Mouse (Mus musculus) liver, embryonic 16.5 days (tissue): ENCODE results near the gene Lin37. TPM values are rescaled to one million over a fixed set of nuclear protein-coding genes. Genes with fewer than 3 reads are reported as not detected.

Source experiments
- ATAC-seq: fragments of 200-750 bp; cut with Nextera tagmentation; 2 replicates; pipeline ENCODE4 v1.8.0; 2017; ENCODE audit warnings: low read depth, mild to moderate bottlenecking, moderate number of reproducible peaks, moderate library complexity
- H3K27ac ChIP-seq: fragments of 300-500 bp; sonication (generic); 2 replicates; pipeline ENCODE4 v1.5.1; 2014; ENCODE audit warnings: mild to moderate bottlenecking, low read length
- H3K27me3 ChIP-seq: fragments of 300-500 bp; sonication (generic); 2 replicates; pipeline ENCODE4 v1.6.1; 2014; ENCODE audit warnings: low read depth, low read length, mixed read lengths; ENCODE audit not compliant: control insufficient read depth, insufficient read depth
- H3K36me3 ChIP-seq: fragments of 300-500 bp; sonication (generic); 2 replicates; pipeline ENCODE4 v1.6.1; 2014; ENCODE audit warnings: mild to moderate bottlenecking; ENCODE audit not compliant: control insufficient read depth, insufficient read depth
- H3K4me1 ChIP-seq: fragments of 300-500 bp; sonication (generic); 2 replicates; pipeline ENCODE4 v1.6.1; 2014; ENCODE audit warnings: low read depth, low read length, mixed read lengths; ENCODE audit not compliant: control insufficient read depth
- H3K4me2 ChIP-seq: fragments of 300-500 bp; sonication (generic); 2 replicates; pipeline ENCODE4 v1.6.1; 2014; ENCODE audit warnings: low read depth, low read length, mixed read lengths
- H3K4me3 ChIP-seq: fragments of 300-500 bp; sonication (generic); 2 replicates; pipeline ENCODE4 v1.5.1; 2014; ENCODE audit warnings: low read depth, mild to moderate bottlenecking, low read length
- H3K9ac ChIP-seq: fragments of 300-500 bp; sonication (generic); 2 replicates; pipeline ENCODE4 v1.6.1; 2014; ENCODE audit warnings: low read depth, low read length
- H3K9me3 ChIP-seq: fragments of 300-500 bp; sonication (generic); replicated peaks from 2 replicates; pipeline ENCODE4 v1.6.1; 2016; ENCODE audit warnings: low read length; ENCODE audit not compliant: control insufficient read depth
- WGBS: fragments of 180-500 bp; shearing (Covaris S2); extraction: QIAGEN DNeasy Blood & Tissue Kit; methylation state at CpG from one replicate; pipeline ENCODE4 v1.1.7; 2014; ENCODE audit not compliant: insufficient replicate concordance; 5-methylcytosine and 5-hydroxymethylcytosine counted together
- polyA plus RNA-seq: library from polyadenylated mRNA; unstranded; fragments of >200 nt; fragmentation: Nextera tagmentation; extraction: Ambion mirVana; gene quantifications from 2 replicates; pipeline ENCODE4 v1.2.1, GENCODE M21; 2015

The Lin37 gene
- polyA plus RNA-seq, 1 experiment from 2014 or later, result 23.7 TPM

DNA sequence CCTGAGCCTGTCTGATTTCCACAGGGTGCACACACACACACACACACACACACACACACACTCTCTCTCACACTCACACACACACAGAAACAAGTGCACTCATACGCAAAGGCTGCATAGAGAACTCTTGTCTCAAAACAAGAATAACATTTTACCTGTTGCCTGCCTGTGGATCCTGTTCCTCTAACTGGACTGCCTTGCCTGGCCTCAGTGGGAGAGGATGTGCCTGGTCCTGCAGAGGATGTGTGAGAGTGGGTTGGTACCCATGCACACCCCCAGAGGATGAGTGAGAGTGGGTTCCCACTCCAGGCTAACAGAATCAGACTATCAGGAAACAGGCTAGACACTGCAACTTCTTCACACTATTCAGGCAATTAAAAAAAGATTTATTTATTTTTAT, 9.0 kb downstream of the Lin37 start:
- Histone ChIP-seq H3K4me1 (peaks cover 17% of the 10 kb centered on the region), H3K9ac (no peak overlapping the region), H3K4me2 (no peak overlapping the region), H3K9me3 (no peaks in the 10 kb centered on the region), H3K27ac (no peak overlapping the region), H3K4me3 (no peak overlapping the region), H3K36me3 (peaks cover 10% of the 10 kb centered on the region), H3K27me3 (no peaks in the 10 kb centered on the region)
- no peak for ATAC-seq
- WGBS, result 86% methylated on average over 1 of the region's 1 CpGs

DNA sequence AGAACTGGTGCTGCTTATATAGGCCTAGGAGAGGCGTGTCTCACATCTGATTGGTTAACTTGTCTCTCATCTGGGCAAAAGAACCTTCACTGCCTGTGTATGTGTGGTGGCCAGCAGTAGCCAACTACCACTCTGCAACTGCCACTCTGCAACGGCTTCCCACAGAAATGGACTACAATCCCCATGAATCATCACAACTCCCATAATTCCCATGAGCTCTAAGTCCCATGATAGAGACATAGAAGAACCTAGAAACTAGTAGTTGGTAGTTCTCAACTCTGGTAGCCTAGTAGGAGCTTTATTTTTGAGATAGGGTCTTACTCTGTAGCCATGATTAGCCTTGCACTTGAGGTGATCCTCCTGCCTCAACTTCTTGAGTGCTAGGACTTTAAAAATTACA, 9.8 kb downstream of the Lin37 start:
- Histone ChIP-seq H3K4me2 (no peak overlapping the region), H3K4me1 (peaks cover 17% of the 10 kb centered on the region), H3K9ac (no peak overlapping the region), H3K9me3 (no peaks in the 10 kb centered on the region), H3K27me3 (no peaks in the 10 kb centered on the region), H3K36me3 (peaks cover 3% of the 10 kb centered on the region), H3K4me3 (no peak overlapping the region), H3K27ac (no peak overlapping the region)
- 72% methylated on average over 2 of the region's 2 CpGs for WGBS
- no peak for ATAC-seq

- H3K4me3 ChIP-seq, result no peak overlapping the region
- 39% methylated on average over 2 of the region's 2 CpGs for WGBS
- peaks cover 3% of the 10 kb centered on the region for H3K4me1 ChIP-seq
- no peak overlapping the region for H3K27ac ChIP-seq
- no peak for ATAC-seq
- no peaks in the 10 kb centered on the region; the same call in 1 of the 2 replicates for H3K36me3 ChIP-seq
- H3K9ac ChIP-seq, result no peak overlapping the region
- no peak overlapping the region for H3K4me2 ChIP-seq
- H3K9me3 ChIP-seq, result no peaks in the 10 kb centered on the region
- H3K27me3 ChIP-seq, result no peaks in the 10 kb centered on the region
These were observed 15.3 kb downstream of the Lin37 start for GRCm38 (mm10) chr7:30544327-30544726.

DNA sequence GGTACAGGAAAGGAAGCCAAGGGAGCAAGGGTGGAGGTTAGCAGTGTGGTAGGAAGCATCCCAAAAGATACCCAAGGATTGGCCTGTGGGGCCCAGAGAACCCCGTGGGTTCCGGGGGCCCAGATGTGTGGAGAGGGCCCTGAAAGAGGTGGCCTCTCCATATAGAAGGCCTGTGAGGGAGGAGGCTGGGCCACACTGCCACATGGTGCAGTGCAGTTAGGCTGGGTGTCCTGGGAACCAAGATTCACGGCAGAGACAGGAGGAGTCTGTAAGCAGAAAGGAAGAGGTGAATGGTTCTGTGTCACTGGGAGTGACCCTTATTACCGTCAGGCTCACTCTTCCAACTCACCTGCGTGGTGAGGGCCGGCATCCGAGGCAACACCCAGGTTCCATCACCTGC, 19.1 kb downstream of the Lin37 start:
- Histone ChIP-seq H3K27ac (no peak overlapping the region), H3K4me3 (no peak overlapping the region), H3K4me2 (no peak overlapping the region), H3K4me1 (peaks cover 7% of the 10 kb centered on the region), H3K9me3 (no peaks in the 10 kb centered on the region), H3K9ac (no peak overlapping the region), H3K27me3 (no peaks in the 10 kb centered on the region), H3K36me3 (no peaks in the 10 kb centered on the region)
- ATAC-seq, result no peak
- WGBS, result 82% methylated on average over 7 of the region's 7 CpGs

GRCm38 (mm10) chr7:30534633-30535577, 24.7 kb downstream of the Lin37 start, which contains the start of gene Arhgap33:
Arhgap33 (minus strand) TSS chr7:30535060.
- peak within 1 kb of the TSS; percentile 79 for H3K4me3 ChIP-seq
- peak within 1 kb of the TSS; percentile 84 for H3K27ac ChIP-seq
- H3K36me3 ChIP-seq, result peaks cover 4% of the 10 kb centered on the region
- under 1% methylated on average over 57 of the region's 84 CpGs for WGBS
- ATAC-seq, result peak; percentile 97
- H3K9me3 ChIP-seq, result no peaks in the 10 kb centered on the region
- H3K4me1 ChIP-seq, result peaks cover 17% of the 10 kb centered on the region
- H3K4me2 ChIP-seq, result peak within 1 kb of the TSS; percentile 99
- H3K27me3 ChIP-seq, result no peaks in the 10 kb centered on the region
- H3K9ac ChIP-seq, result peak within 1 kb of the TSS; percentile 79

DNA sequence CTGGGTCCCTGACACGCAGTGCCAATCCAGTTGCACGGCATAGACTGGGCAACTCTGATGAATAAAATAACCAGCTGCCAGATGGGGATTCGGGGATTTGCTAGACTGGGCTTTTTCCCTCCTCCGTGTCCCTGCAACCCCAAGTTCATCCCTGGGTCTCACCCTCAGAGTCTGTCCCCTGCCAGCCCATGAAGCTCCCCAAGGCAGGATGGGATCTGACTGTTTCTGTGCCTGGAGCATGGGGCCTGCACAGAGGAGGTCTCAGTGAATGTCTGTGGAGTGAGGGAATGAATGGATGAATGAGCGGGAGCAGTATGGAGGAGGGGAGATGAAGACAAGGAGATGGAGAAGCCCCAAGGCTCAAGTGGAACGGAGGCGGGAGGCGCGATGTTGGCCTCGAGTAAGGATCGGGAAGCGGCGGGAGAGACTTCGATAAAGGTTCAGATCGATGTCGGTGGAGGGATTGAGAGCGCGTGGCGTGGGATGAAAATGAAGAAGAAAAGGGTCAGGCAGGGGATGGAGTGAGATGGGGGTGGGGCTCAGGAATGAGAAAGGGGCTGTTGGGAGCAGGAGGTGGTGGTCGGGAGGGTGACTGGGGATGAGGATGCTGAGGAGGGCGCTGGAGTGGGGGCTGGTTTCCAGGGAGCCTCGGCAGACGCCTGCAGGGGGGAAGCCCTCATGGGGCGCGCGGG, 25.6 kb downstream of the Lin37 start:
- Histone ChIP-seq H3K9ac (peak overlapping the region; percentile 79), H3K4me2 (peak overlapping the region; percentile 99), H3K27ac (no peak overlapping the region; the same call in 1 of the 2 replicates), H3K27me3 (no peaks in the 10 kb centered on the region), H3K36me3 (peaks cover 4% of the 10 kb centered on the region), H3K4me1 (peaks cover 17% of the 10 kb centered on the region), H3K9me3 (no peaks in the 10 kb centered on the region), H3K4me3 (peak overlapping the region; percentile 79)
- ATAC-seq, result no peak
- 15% methylated on average over 26 of the region's 26 CpGs for WGBS

DNA sequence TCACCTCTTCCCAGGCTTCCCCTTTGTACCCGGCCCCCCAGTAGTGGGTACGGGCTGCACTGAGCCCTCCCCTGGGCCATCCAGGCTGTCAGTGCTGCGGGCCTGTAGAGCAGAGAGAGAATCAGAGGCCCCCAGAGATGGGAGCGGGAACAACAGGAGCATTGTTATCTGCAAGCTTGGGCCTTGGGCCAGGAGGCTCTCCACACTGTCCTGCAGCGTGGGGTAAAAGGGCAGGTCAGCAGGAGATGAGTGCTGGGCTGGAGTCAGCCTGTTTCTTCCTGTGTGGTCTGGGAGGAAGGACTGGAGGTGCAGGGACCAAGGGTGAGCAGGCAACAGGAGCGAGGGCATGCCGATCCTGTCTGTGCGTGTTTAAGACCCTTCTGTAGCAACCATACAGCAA, 26.7 kb downstream of the Lin37 start:
- 74% methylated on average over 8 of the region's 8 CpGs for WGBS
- ATAC-seq, result no peak
- Histone ChIP-seq H3K4me3 (no peak overlapping the region), H3K27ac (no peak overlapping the region), H3K27me3 (no peaks in the 10 kb centered on the region), H3K4me1 (peaks cover 17% of the 10 kb centered on the region), H3K9ac (no peak overlapping the region), H3K36me3 (peaks cover 6% of the 10 kb centered on the region), H3K4me2 (no peak overlapping the region), H3K9me3 (no peaks in the 10 kb centered on the region)

- no peak for ATAC-seq
- Histone ChIP-seq H3K4me1 (peaks cover 17% of the 10 kb centered on the region), H3K27me3 (no peaks in the 10 kb centered on the region), H3K4me2 (no peak overlapping the region), H3K9me3 (no peaks in the 10 kb centered on the region), H3K36me3 (peaks cover 7% of the 10 kb centered on the region), H3K9ac (no peak overlapping the region), H3K27ac (no peak overlapping the region), H3K4me3 (no peak overlapping the region)
- WGBS, result 70% methylated on average over 9 of the region's 9 CpGs
These were observed 28.3 kb downstream of the Lin37 start for GRCm38 (mm10) chr7:30531291-30531815.
